Mouse (Mus musculus) heart, adult 18-20 months (tissue): ENCODE data around the gene Gtf2f2. TPM values are rescaled to one million over a fixed set of nuclear protein-coding genes. Genes with fewer than 3 reads are reported as not detected.

Experiments used
- DNase-seq, 2 experiments: peaks; one replicate each; pipeline ENCODE4 v3.0.0; 2021 to 2022; ENCODE audit warnings: mixed read lengths in 1 of 2
- total RNA-seq, 2 experiments: library from RNA; stranded (reverse); gene quantifications; 2 replicates each; pipeline ENCODE4 v1.2.3; 2021

Gtf2f2 gene
- total RNA-seq, 2 experiments from 2014 or later = 14.3 to 15.5 TPM

GRCm38 (mm10) chr14:75863549-75864409 lies 146.9 kb downstream of the Gtf2f2 start:
- peak; percentile 78 to 93 for DNase-seq

- no peak for DNase-seq
These were observed 148.0 kb downstream of the Gtf2f2 start for GRCm38 (mm10) chr14:75862701-75863100.

- DNase-seq = no peak
These were observed 151.0 kb downstream of the Gtf2f2 start for GRCm38 (mm10) chr14:75859619-75860018.

- DNase-seq = no peak
These were observed 152.5 kb downstream of the Gtf2f2 start for GRCm38 (mm10) chr14:75858181-75858580.

- DNase-seq = no peak
These were observed 155.2 kb downstream of the Gtf2f2 start for GRCm38 (mm10) chr14:75855263-75855992.

- no peak for DNase-seq
These were observed 158.6 kb downstream of the Gtf2f2 start for GRCm38 (mm10) chr14:75852016-75852415.

- no peak for DNase-seq
These were observed 159.8 kb downstream of the Gtf2f2 start for GRCm38 (mm10) chr14:75850819-75851218.

GRCm38 (mm10) chr14:75849842-75850568 lies 160.7 kb downstream of the Gtf2f2 start:
- no peak for DNase-seq

GRCm38 (mm10) chr14:75849236-75849635 lies 161.4 kb downstream of the Gtf2f2 start:
- no peak for DNase-seq

GRCm38 (mm10) chr14:75848482-75848881 lies 162.2 kb downstream of the Gtf2f2 start:
- no peak for DNase-seq

- no peak for DNase-seq
These were observed 163.0 kb downstream of the Gtf2f2 start for GRCm38 (mm10) chr14:75847669-75848068.

Other genes starting within 250 kb of the Gtf2f2 start
- 10 to 100 TPM; 16.6 to 18.5 TPM for gene Slc25a30, start 223.8 kb downstream of the Gtf2f2 start, total RNA-seq
- 1,000 to 10,000 TPM; 2,629 to 3,296 TPM for gene Tpt1, start 165.8 kb downstream of the Gtf2f2 start, total RNA-seq
- not detected for gene Kctd4, start 55.9 kb downstream of the Gtf2f2 start, total RNA-seq
- 10 to 100 TPM; 10.3 to 11.5 TPM for gene Gpalpp1, start 99.9 kb upstream of the Gtf2f2 start, total RNA-seq
- gene Nufip1, start 100.0 kb upstream of the Gtf2f2 start, total RNA-seq = 1 to 10 TPM; 3.3 to 3.7 TPM